Mouse (Mus musculus): ENCODE results near the gene Dcst2. TPM values are rescaled to one million over a fixed set of nuclear protein-coding genes. Genes with fewer than 3 reads are reported as not detected.

Dcst2 gene
- polyA plus RNA-seq, 1 experiment from 2014 or later = not detected

DNA sequence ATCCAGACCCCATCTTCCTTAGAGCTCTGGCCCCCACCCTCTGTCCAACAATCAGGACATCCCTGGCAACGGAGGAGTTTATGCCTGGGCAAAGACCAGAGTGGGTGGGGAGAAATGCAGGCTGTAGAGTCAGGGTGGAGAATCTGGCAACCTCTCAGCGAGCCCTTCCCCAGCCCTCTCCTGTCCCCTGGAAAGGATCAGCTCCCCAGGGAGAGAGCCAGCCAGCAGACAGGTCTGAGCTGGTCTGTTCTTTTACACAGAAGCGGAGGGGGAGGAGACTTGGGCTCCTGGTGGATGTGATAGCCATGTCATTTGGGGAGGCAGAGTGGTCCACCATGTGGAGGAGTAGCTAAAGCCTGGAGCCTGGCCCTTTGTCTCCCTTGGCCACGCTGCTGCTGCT lies 33.2 kb upstream of the Dcst2 start:
- no peak overlapping the region for H3K9ac ChIP-seq (ENCODE audit: low read length)

DNA sequence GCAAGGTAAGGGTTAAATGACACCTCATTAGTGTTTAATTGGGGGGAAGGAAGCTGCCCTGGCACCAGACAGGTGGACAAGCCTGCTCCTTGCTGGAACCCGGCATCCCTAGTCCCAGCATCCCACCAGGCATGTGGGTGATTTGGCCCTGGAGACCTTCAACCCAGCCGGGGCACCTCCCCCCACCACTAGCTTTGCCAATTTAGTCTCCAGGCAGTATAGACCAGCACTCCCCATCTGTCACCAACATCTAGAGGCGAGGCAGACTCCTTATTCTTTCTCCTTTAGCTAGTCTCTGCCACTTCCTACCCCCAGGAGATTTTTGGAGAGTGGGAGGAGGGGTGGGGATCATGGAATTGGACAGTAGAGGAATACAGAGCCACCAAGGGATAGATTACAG lies 31.4 kb upstream of the Dcst2 start:
- no peak overlapping the region for H3K27ac ChIP-seq (ENCODE audit: low read length)
- H3K36me3 ChIP-seq (ENCODE audit: control insufficient read depth, insufficient read depth) = peaks cover 7% of the 10 kb centered on the region; the same call in 1 of the 2 replicates
- no peak for ATAC-seq (replicated peaks; ENCODE audit: extremely low read depth, insufficient read depth, low FRiP score)
- H3K4me2 ChIP-seq (ENCODE audit: low read depth, low read length) = no peak overlapping the region
- 47% methylated on average over 3 of the region's 3 CpGs for WGBS
- peaks cover 3% of the 10 kb centered on the region; the same call in 1 of the 2 replicates for H3K4me1 ChIP-seq (ENCODE audit: control insufficient read depth, insufficient read depth, low read length)
- no peaks in the 10 kb centered on the region for H3K9me3 ChIP-seq (replicated peaks; ENCODE audit: control insufficient read depth, low read length)
- H3K27me3 ChIP-seq (ENCODE audit: control insufficient read depth, insufficient read depth, low read length) = peaks cover 5% of the 10 kb centered on the region; the same call in 1 of the 2 replicates
- H3K4me3 ChIP-seq (ENCODE audit: low read length) = no peak overlapping the region
- H3K9ac ChIP-seq (ENCODE audit: low read length) = no peak overlapping the region

More for the DNA sequence above, 33.2 kb upstream of the Dcst2 start:
- Histone ChIP-seq H3K27me3 (ENCODE audit: control insufficient read depth, insufficient read depth, low read length) (peaks cover 7% of the 10 kb centered on the region; the same call in 1 of the 2 replicates), H3K27ac (ENCODE audit: low read length) (no peak overlapping the region), H3K9me3 (replicated peaks; ENCODE audit: control insufficient read depth, low read length) (no peaks in the 10 kb centered on the region), H3K4me1 (ENCODE audit: control insufficient read depth, insufficient read depth, low read length) (peaks cover 3% of the 10 kb centered on the region; the same call in 1 of the 2 replicates), H3K4me2 (ENCODE audit: low read depth, low read length) (no peak overlapping the region), H3K4me3 (ENCODE audit: low read length) (no peak overlapping the region), H3K36me3 (ENCODE audit: control insufficient read depth, insufficient read depth) (peaks cover under 1% of the 10 kb centered on the region; the same call in 1 of the 2 replicates)
- WGBS = 13% methylated on average over 4 of the region's 4 CpGs
- ATAC-seq (replicated peaks; ENCODE audit: extremely low read depth, insufficient read depth, low FRiP score) = 0 out of 2 replicates have a peak, but pooled peaks have one; percentile 33

DNA sequence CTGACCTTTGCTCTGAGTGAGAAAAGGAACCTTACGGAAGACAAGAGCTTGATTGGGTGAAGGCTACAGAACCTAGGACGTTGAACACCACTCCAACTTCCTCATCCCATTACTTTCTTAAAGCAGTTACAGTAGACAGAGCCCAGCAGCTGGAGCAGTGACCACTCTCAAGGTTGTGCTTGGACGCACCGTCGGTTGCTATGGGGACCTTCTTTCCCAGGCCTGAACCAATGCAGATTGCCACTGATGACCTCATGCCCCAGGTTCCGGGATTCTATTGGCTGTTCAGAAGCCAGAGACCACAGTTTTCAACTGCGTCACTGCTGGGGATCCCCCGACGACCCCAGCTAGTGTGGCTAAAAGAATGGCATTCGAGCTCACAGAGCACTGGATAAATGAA lies 30.8 kb upstream of the Dcst2 start:
- Histone ChIP-seq H3K36me3 (ENCODE audit: control insufficient read depth, insufficient read depth) (peaks cover 7% of the 10 kb centered on the region; the same call in 1 of the 2 replicates), H3K4me3 (ENCODE audit: low read length) (no peak overlapping the region), H3K9ac (ENCODE audit: low read length) (no peak overlapping the region), H3K27ac (ENCODE audit: low read length) (no peak overlapping the region), H3K27me3 (ENCODE audit: control insufficient read depth, insufficient read depth, low read length) (peaks cover 5% of the 10 kb centered on the region; the same call in 1 of the 2 replicates), H3K9me3 (replicated peaks; ENCODE audit: control insufficient read depth, low read length) (no peaks in the 10 kb centered on the region), H3K4me1 (ENCODE audit: control insufficient read depth, insufficient read depth, low read length) (peaks cover 3% of the 10 kb centered on the region; the same call in 1 of the 2 replicates), H3K4me2 (ENCODE audit: low read depth, low read length) (no peak overlapping the region)
- ATAC-seq (replicated peaks; ENCODE audit: extremely low read depth, insufficient read depth, low FRiP score) = no peak
- 21% methylated on average over 10 of the region's 10 CpGs for WGBS

DNA sequence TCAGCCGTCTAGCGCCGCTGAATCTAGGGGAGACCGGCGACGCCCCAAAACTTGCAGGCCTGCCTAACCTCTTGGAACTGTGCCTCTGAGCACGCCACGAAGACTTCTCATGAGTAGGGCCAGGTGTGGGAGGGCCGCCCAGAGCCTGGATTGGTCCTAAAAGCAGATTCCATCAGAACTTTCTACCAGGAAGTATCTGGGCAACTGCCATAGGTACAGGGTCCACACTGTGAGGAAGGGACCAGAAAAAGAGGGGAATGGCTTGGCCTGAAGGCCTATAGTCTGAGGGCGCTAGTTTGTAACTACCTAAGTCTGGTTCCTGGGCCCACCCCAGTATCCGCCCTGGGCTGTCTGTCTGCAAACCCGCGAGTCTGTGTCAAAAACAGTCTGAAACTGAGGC lies 30.2 kb upstream of the Dcst2 start:
- H3K4me2 ChIP-seq (ENCODE audit: low read depth, low read length) = no peak overlapping the region
- 65% methylated on average over 13 of the region's 13 CpGs for WGBS
- H3K36me3 ChIP-seq (ENCODE audit: control insufficient read depth, insufficient read depth) = peaks cover 7% of the 10 kb centered on the region; the same call in 1 of the 2 replicates
- peaks cover 6% of the 10 kb centered on the region for H3K4me1 ChIP-seq (ENCODE audit: control insufficient read depth, insufficient read depth, low read length)
- peaks cover 5% of the 10 kb centered on the region; the same call in 1 of the 2 replicates for H3K27me3 ChIP-seq (ENCODE audit: control insufficient read depth, insufficient read depth, low read length)
- no peak overlapping the region for H3K4me3 ChIP-seq (ENCODE audit: low read length)
- no peak for ATAC-seq (replicated peaks; ENCODE audit: extremely low read depth, insufficient read depth, low FRiP score)
- no peak overlapping the region for H3K9ac ChIP-seq (ENCODE audit: low read length)
- no peak overlapping the region for H3K27ac ChIP-seq (ENCODE audit: low read length)
- H3K9me3 ChIP-seq (replicated peaks; ENCODE audit: control insufficient read depth, low read length) = no peaks in the 10 kb centered on the region

DNA sequence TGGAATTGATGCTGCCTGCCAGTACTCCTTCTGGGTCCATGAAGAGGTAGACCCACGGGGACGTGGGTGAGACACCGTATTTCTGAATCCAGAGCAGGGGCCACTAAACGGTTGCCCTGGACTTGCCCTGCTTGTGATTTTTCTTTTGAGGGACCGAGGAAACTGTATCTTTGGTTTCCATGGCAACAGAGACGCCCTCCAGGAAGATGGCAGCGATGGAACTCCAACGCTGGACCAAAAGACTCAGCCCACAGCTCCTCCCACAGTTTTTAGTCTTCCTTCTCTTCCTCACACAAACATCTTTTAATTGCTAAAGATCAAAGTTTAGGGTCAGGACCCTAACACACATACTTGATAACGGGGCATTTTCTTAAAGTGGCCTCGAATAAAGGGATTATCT lies 29.8 kb upstream of the Dcst2 start:
- H3K4me2 ChIP-seq (ENCODE audit: low read depth, low read length) = no peak overlapping the region
- WGBS = 63% methylated on average over 10 of the region's 10 CpGs
- peaks cover 7% of the 10 kb centered on the region; the same call in 1 of the 2 replicates for H3K36me3 ChIP-seq (ENCODE audit: control insufficient read depth, insufficient read depth)
- H3K9me3 ChIP-seq (replicated peaks; ENCODE audit: control insufficient read depth, low read length) = no peaks in the 10 kb centered on the region
- ATAC-seq (replicated peaks; ENCODE audit: extremely low read depth, insufficient read depth, low FRiP score) = no peak
- peaks cover 5% of the 10 kb centered on the region; the same call in 1 of the 2 replicates for H3K27me3 ChIP-seq (ENCODE audit: control insufficient read depth, insufficient read depth, low read length)
- peaks cover 11% of the 10 kb centered on the region for H3K4me1 ChIP-seq (ENCODE audit: control insufficient read depth, insufficient read depth, low read length)
- no peak overlapping the region for H3K27ac ChIP-seq (ENCODE audit: low read length)
- H3K9ac ChIP-seq (ENCODE audit: low read length) = no peak overlapping the region
- H3K4me3 ChIP-seq (ENCODE audit: low read length) = no peak overlapping the region

DNA sequence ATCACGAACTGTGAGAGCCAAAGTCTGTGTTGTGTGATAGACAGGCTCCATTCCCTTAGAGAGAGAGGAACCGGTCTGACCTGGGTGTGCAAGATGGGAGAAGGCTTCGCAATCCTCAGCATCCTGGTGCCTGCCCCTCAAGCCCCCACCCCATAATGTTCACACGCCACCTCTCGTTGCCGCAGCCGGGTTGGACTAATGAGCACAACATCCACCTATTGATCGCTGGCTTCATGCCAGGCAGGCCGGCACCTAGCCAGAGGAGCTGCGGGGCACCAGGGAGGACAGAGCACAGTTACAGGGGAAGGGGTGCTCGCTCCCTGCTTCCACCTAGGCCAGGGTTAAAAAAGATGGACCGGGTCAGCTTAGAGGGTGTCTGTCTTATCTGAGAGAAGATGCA lies 29.3 kb upstream of the Dcst2 start:
- Histone ChIP-seq H3K27ac (ENCODE audit: low read length) (no peak overlapping the region), H3K4me1 (ENCODE audit: control insufficient read depth, insufficient read depth, low read length) (peaks cover 12% of the 10 kb centered on the region), H3K27me3 (ENCODE audit: control insufficient read depth, insufficient read depth, low read length) (peaks cover 5% of the 10 kb centered on the region; the same call in 1 of the 2 replicates), H3K9ac (ENCODE audit: low read length) (no peak overlapping the region), H3K36me3 (ENCODE audit: control insufficient read depth, insufficient read depth) (peaks cover 7% of the 10 kb centered on the region; the same call in 1 of the 2 replicates), H3K4me2 (ENCODE audit: low read depth, low read length) (no peak overlapping the region), H3K4me3 (ENCODE audit: low read length) (no peak overlapping the region), H3K9me3 (replicated peaks; ENCODE audit: control insufficient read depth, low read length) (no peaks in the 10 kb centered on the region)
- WGBS = 63% methylated on average over 12 of the region's 12 CpGs
- no peak for ATAC-seq (replicated peaks; ENCODE audit: extremely low read depth, insufficient read depth, low FRiP score)

DNA sequence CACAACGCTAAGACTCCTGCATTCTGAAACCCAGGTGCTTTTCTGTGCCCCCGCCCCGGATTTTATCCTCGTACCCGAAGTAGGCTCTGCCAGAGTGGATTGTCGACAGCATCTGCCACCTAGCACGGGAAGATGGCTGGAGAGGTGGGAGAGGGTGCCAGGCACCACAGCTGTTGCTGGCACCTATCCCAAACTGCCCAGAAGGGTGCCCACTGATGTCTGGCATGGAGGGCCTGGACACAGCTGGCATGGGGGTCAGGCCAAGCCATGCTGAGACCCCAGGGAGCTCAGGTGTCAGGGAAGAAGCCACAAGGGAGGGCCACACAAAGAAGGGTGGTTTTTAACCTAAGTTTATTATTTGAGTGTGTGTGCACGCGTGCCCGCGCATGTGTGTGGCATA lies 28.7 kb upstream of the Dcst2 start:
- Histone ChIP-seq H3K36me3 (ENCODE audit: control insufficient read depth, insufficient read depth) (peaks cover 7% of the 10 kb centered on the region; the same call in 1 of the 2 replicates), H3K27me3 (ENCODE audit: control insufficient read depth, insufficient read depth, low read length) (no peaks in the 10 kb centered on the region), H3K4me2 (ENCODE audit: low read depth, low read length) (no peak overlapping the region), H3K9me3 (replicated peaks; ENCODE audit: control insufficient read depth, low read length) (no peaks in the 10 kb centered on the region), H3K4me3 (ENCODE audit: low read length) (no peak overlapping the region), H3K27ac (ENCODE audit: low read length) (no peak overlapping the region), H3K9ac (ENCODE audit: low read length) (no peak overlapping the region), H3K4me1 (ENCODE audit: control insufficient read depth, insufficient read depth, low read length) (peaks cover 13% of the 10 kb centered on the region)
- 71% methylated on average over 11 of the region's 11 CpGs for WGBS
- no peak for ATAC-seq (replicated peaks; ENCODE audit: extremely low read depth, insufficient read depth, low FRiP score)

DNA sequence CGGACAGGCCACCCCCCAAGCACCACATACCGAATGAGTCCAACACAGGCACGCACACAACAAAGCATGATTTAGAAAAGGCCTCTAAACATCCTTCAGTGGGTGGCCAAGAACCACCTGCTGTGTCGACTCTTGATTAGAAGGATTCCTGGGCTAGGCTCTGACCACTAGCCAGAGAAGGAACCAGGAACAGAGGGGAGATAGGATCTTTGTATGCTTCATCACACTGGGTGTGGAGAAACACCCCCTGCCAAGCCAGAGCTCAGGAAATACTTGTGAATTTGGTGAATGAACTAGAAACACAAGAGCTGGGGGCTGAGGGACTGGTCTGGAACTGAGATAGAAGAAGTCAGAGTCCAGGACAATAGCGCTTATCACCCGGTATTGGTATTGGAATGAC lies 25.2 kb upstream of the Dcst2 start:
- peak overlapping the region; percentile 82 for H3K4me3 ChIP-seq (ENCODE audit: low read length)
- peaks cover 7% of the 10 kb centered on the region; the same call in 1 of the 2 replicates for H3K36me3 ChIP-seq (ENCODE audit: control insufficient read depth, insufficient read depth)
- ATAC-seq (replicated peaks; ENCODE audit: extremely low read depth, insufficient read depth, low FRiP score) = no peak
- peaks cover 7% of the 10 kb centered on the region; the same call in 1 of the 2 replicates for H3K27me3 ChIP-seq (ENCODE audit: control insufficient read depth, insufficient read depth, low read length)
- no peaks in the 10 kb centered on the region for H3K9me3 ChIP-seq (replicated peaks; ENCODE audit: control insufficient read depth, low read length)
- peak overlapping the region; percentile 68 for H3K4me2 ChIP-seq (ENCODE audit: low read depth, low read length)
- no peak overlapping the region; the same call in 1 of the 2 replicates for H3K9ac ChIP-seq (ENCODE audit: low read length)
- H3K27ac ChIP-seq (ENCODE audit: low read length) = no peak overlapping the region
- WGBS = 26% methylated on average over 6 of the region's 6 CpGs
- H3K4me1 ChIP-seq (ENCODE audit: control insufficient read depth, insufficient read depth, low read length) = peaks cover 12% of the 10 kb centered on the region

DNA sequence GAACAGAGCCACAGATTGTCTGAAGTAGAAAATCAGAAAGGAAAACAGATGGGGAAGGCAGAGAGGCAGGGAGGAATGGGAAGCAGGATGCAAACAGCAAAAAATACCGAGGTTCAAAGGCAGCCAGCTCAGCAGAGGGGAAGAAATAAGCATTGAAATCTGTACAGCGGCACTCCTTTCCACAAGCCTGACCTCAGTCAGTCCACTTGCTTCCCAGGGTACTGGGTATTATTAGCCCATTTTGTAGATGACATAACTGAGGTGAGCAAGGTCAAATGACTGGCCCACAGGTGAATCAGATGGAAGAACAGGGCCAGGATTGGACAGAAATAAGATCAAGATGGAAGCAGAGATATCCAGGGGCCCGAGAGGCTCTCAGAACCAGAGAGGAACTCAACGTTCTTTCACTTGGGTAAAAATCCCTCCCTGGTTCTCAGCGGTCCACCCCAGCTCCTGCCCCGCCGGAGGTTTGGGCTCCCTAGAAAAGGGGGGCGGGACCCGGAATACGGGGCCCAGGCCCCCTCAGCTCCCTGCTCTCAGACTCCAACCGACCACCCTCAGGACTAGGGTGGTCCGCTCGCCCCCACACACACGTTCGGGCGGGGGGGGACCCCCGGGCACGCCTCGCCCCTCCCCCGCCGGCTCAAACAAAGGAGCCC lies 24.6 kb upstream of the Dcst2 start:
- Histone ChIP-seq H3K27ac (ENCODE audit: low read length) (peak overlapping the region; percentile 68), H3K4me3 (ENCODE audit: low read length) (peak overlapping the region; percentile 82), H3K9me3 (replicated peaks; ENCODE audit: control insufficient read depth, low read length) (no peaks in the 10 kb centered on the region), H3K4me1 (ENCODE audit: control insufficient read depth, insufficient read depth, low read length) (peaks cover 12% of the 10 kb centered on the region), H3K9ac (ENCODE audit: low read length) (peak overlapping the region; percentile 88), H3K36me3 (ENCODE audit: control insufficient read depth, insufficient read depth) (peaks cover 7% of the 10 kb centered on the region; the same call in 1 of the 2 replicates), H3K27me3 (ENCODE audit: control insufficient read depth, insufficient read depth, low read length) (peaks cover 7% of the 10 kb centered on the region; the same call in 1 of the 2 replicates), H3K4me2 (ENCODE audit: low read depth, low read length) (peak overlapping the region; percentile 68)
- no peak for ATAC-seq (replicated peaks; ENCODE audit: extremely low read depth, insufficient read depth, low FRiP score)
- WGBS = 1% methylated on average over 21 of the region's 21 CpGs
